Mouse (Mus musculus): ENCODE data around the gene Slc16a7. TPM values are rescaled to one million over a fixed set of nuclear protein-coding genes. Genes with fewer than 3 reads are reported as not detected.

The Slc16a7 gene
- total RNA-seq, 2 experiments from 2014 or later: 34.8 to 38.2 TPM

DNA sequence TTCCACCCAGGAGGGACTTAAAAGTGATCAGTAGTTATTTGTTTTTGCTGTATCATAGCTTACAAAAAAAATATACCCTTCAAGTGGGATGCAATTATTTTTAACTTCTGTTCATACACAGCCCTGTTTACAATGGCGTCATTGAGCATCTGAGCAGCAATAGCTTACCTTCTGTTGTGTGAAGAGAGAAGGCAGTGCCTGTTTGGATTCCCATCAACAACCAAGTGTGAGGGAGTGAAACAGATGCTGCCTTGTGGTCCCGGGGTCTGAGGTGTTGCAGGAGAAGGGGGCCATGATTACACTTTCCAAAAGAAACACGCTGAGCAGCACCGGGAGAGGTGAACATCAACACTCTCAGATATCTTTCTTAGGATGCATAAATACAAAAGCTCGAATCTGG, 201.7 kb downstream of the Slc16a7 start:
- DNase-seq (ENCODE audit: low spot score in 2 of 2): peak; percentile 28 to 59

DNA sequence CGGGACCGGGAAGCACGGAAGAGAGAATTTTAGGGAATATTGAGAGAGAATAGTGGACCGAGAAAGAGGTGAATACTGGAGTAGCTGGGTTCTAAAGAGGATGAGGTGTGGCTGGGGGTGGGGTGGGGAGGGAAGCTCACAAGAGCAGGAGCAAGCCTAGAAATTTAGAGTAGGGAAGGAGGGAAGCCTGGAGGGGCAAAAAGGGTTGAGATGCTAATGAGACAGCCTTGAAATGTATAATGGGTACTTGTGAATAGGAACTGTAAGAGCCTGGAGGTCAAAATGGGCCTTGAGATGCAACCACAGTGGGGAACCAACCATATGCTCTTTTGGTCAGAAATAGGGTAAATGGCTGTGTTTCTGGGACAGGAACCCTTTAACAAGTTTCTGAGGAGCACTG, 203.9 kb downstream of the Slc16a7 start:
- no peak for DNase-seq (ENCODE audit: low spot score in 2 of 2)

DNA sequence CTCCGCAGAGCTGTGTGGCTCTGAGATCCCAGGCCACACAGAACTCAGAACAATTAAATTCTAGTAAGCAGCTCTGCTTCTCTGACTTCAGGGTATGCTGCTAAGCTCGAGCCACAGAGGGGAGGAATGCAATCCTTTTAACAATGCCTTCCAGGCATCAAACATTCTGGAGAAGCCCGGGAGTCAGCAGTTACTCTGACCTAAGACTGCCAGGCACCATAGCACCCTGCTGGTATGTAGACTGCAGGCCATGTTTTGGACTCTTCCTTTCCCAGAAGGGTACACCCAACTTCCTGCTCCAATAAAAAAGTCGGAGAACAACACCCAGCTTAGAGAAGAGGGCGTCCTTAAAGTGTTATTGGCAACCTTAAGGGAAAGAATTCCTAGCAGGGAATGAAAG, 205.1 kb downstream of the Slc16a7 start:
- no peak for DNase-seq (ENCODE audit: low spot score in 2 of 2)

DNA sequence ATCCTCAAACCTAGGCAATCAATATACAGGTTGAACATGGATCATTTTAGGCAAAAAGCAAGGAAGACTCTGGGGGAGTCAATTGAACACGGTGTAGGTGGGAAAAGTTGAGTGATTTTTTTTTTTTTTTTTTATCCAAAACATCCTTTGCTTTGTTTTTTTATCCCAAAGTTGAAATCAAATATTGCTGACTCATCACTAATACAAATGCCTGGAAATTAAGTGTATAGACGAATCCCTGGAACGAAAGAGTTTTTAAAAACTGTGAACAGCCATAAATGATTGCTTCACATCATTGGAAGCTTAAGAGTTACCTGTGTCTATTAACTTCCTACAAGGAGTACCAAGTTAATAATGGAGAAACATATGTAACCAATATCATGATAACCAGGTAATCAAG, 206.7 kb downstream of the Slc16a7 start:
- no peak for DNase-seq (ENCODE audit: low spot score in 2 of 2)

DNA sequence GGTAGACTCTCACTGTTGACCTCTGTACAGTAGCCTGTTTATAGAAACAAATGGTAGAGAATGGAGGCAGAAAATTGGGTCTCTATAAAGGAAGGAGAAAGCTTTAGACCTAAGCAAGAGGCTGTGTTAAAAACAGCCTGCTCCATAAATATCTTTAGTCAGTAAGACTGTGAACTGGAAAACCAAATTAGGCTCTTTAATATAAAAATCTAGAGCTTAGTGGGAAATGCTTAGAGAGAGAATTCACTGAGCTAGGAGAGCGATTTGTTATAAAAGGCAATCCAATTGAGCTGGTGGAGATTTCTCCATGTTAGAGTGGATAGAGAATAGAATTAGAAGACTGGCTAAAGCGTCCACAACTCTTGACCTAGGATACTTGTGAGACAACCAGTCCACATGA, 211.5 kb downstream of the Slc16a7 start:
- no peak for DNase-seq (ENCODE audit: low spot score in 2 of 2)

DNA sequence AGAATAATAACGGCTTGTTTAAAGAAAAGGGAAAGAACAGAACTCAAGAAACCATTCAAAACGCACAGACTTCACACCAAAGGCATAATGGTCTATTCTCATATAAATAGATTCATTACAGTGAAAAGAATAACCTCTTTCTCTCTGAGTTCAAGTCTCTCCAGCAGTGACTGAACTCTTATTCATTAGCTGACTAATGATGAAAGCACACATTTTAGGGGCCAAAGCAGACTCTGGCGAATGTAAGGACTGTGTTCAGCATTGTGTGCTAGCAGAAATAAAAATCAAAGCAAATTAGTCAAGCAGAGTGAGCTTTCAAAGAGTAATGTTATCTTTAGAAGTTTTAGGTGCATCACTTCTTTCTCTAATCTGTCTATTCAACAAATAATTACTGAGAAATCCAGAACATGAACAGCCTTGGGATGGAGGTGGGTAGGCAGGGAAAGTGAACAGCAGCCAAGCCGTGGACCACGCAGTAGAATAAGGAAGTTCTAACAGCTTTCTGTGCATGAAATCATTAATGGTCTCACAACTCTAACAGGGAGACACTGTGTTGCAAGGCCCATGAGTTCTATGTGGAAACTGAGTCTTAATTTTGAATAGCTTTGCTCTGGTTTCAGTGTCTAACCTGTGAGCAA, 214.1 kb downstream of the Slc16a7 start:
- DNase-seq (ENCODE audit: low spot score in 2 of 2): no peak

DNA sequence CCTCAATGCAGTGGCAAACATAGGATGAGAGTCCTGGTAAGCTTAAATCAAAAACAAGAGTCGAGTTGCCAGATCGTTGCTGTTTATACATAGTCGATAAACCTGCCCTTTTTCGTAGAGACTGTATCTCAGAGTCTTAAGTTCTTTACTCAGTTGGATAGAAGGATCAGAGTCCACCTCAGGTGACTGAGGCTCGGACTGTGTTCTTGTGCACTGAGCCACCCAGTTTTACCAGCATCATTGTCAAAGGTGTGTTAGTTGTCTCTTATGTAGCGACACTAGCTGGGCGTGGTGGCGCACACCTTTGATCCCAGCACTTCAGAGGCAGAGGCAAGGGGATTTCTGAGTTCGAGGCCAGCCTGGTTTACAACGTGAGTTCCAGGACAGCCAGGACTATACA, 217.6 kb downstream of the Slc16a7 start:
- DNase-seq (ENCODE audit: low spot score in 2 of 2): no peak

DNA sequence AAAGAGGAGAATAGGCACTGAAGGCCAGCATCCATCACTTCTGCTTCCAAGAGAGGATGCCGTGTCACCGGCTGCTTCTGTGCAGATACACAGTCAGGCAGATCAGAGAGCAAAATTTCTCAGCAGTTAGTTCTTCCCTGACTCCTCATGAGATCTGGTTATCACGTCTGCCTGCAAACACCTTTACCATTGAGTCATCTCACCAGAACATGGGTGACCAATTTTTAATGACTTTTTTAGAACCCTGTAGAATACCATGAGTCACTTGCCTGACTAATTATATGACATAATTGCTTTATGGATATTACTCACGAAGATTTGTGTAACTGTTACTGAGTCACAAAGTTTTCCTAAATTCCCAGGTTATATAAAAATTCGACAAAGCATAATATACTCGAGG, 218.1 kb downstream of the Slc16a7 start:
- no peak for DNase-seq (ENCODE audit: low spot score in 2 of 2)
